Mouse (Mus musculus): ENCODE measurements around the gene Phf13. TPM values are rescaled to one million over a fixed set of nuclear protein-coding genes. Genes with fewer than 3 reads are reported as not detected.

Gene Phf13
- polyA plus RNA-seq, 1 experiment, result 10.1 TPM

GRCm38 (mm10) chr4:151957584-151958315, 38.3 kb downstream of the Phf13 start:
- H3K4me3 ChIP-seq (ENCODE audit: insufficient read depth, low read length), result no peak overlapping the region
- H3K27ac ChIP-seq (ENCODE audit: insufficient read depth, low read depth, low read length), result no peak overlapping the region
- TF ChIP-seq CTCF (IDR thresholded peaks at IDR 0.05; ENCODE audit: low read depth, low read length) (no peak), POLR2A (IDR thresholded peaks at IDR 0.05; ENCODE audit: borderline replicate concordance, low read depth, low read length) (no peak)
- peaks cover 13% of the 10 kb centered on the region for H3K4me1 ChIP-seq (ENCODE audit: control insufficient read depth, insufficient read depth, low read length)

GRCm38 (mm10) chr4:151955791-151956190, 40.3 kb downstream of the Phf13 start:
- Histone ChIP-seq H3K27ac (ENCODE audit: insufficient read depth, low read depth, low read length) (no peak overlapping the region), H3K4me1 (ENCODE audit: control insufficient read depth, insufficient read depth, low read length) (no peaks in the 10 kb centered on the region), H3K4me3 (ENCODE audit: insufficient read depth, low read length) (no peak overlapping the region)
- TF ChIP-seq POLR2A (IDR thresholded peaks at IDR 0.05; ENCODE audit: borderline replicate concordance, low read depth, low read length), result no peak

GRCm38 (mm10) chr4:151953209-151953608, 42.8 kb downstream of the Phf13 start:
- no peak overlapping the region for H3K4me3 ChIP-seq (ENCODE audit: insufficient read depth, low read length)
- H3K27ac ChIP-seq (ENCODE audit: insufficient read depth, low read depth, low read length), result no peak overlapping the region
- TF ChIP-seq POLR2A (IDR thresholded peaks at IDR 0.05; ENCODE audit: borderline replicate concordance, low read depth, low read length) (no peak), CTCF (IDR thresholded peaks at IDR 0.05; ENCODE audit: low read depth, low read length) (no peak)
- 0 out of 2 replicates have a peak, but pooled peaks cover 3% of the 10 kb centered on the region for H3K4me1 ChIP-seq (ENCODE audit: control insufficient read depth, insufficient read depth, low read length)

- no peak for TF ChIP-seq CTCF (IDR thresholded peaks at IDR 0.05; ENCODE audit: low read depth, low read length)
- TF ChIP-seq POLR2A (IDR thresholded peaks at IDR 0.05; ENCODE audit: borderline replicate concordance, low read depth, low read length), result no peak
- Histone ChIP-seq H3K27ac (ENCODE audit: insufficient read depth, low read depth, low read length) (no peak overlapping the region), H3K4me1 (ENCODE audit: control insufficient read depth, insufficient read depth, low read length) (peaks cover 15% of the 10 kb centered on the region), H3K4me3 (ENCODE audit: insufficient read depth, low read length) (no peak overlapping the region)
Observed at GRCm38 (mm10) chr4:151948497-151949471, 47.3 kb downstream of the Phf13 start.

GRCm38 (mm10) chr4:151946211-151946610, 49.8 kb downstream of the Phf13 start:
- H3K27ac ChIP-seq (ENCODE audit: insufficient read depth, low read depth, low read length), result no peak overlapping the region
- no peak overlapping the region for H3K4me3 ChIP-seq (ENCODE audit: insufficient read depth, low read length)
- TF ChIP-seq POLR2A (IDR thresholded peaks at IDR 0.05; ENCODE audit: borderline replicate concordance, low read depth, low read length) (no peak), CTCF (IDR thresholded peaks at IDR 0.05; ENCODE audit: low read depth, low read length) (no peak)
- peaks cover 17% of the 10 kb centered on the region for H3K4me1 ChIP-seq (ENCODE audit: control insufficient read depth, insufficient read depth, low read length)

Other genes with a start within 250 kb of the Phf13 start
- 26.3 and 40.7 TPM in 2 replicates for gene Camta1, start 134.4 kb downstream of the Phf13 start, polyA plus RNA-seq (2012; ENCODE audit: insufficient read depth, insufficient read length, missing spikeins)
- 42.0 and 43.3 TPM in 2 replicates for gene Dnajc11, start 62.6 kb downstream of the Phf13 start, polyA plus RNA-seq (2012; ENCODE audit: insufficient read depth, insufficient read length, missing spikeins)
- 29.8 and 33.7 TPM in 2 replicates for gene Thap3, start 7.3 kb downstream of the Phf13 start, polyA plus RNA-seq (2012; ENCODE audit: insufficient read depth, insufficient read length, missing spikeins)
- gene Klhl21, start 12.5 kb upstream of the Phf13 start, polyA plus RNA-seq (2012; ENCODE audit: insufficient read depth, insufficient read length, missing spikeins), result 11.7 and 13.3 TPM in 2 replicates
- 7.5 and 11.4 TPM in 2 replicates for gene Zbtb48, start 31.4 kb upstream of the Phf13 start, polyA plus RNA-seq (2012; ENCODE audit: insufficient read depth, insufficient read length, missing spikeins)
- gene Tas1r1, start 42.3 kb upstream of the Phf13 start, polyA plus RNA-seq (2012; ENCODE audit: insufficient read depth, insufficient read length, missing spikeins), result not detected in 2 replicates
- gene Nol9, start 43.1 kb upstream of the Phf13 start, polyA plus RNA-seq (2012; ENCODE audit: insufficient read depth, insufficient read length, missing spikeins), result 11.1 and 12.7 TPM in 2 replicates
- gene Plekhg5, start 76.2 kb upstream of the Phf13 start, polyA plus RNA-seq (2012; ENCODE audit: insufficient read depth, insufficient read length, missing spikeins), result 2.6 and 3.0 TPM in 2 replicates
- gene Tnfrsf25, start 119.7 kb upstream of the Phf13 start, polyA plus RNA-seq (2012; ENCODE audit: insufficient read depth, insufficient read length, missing spikeins), result not detected in 2 replicates
- 0.44 and 0.97 TPM in 2 replicates for gene Espn, start 156.1 kb upstream of the Phf13 start, polyA plus RNA-seq (2012; ENCODE audit: insufficient read depth, insufficient read length, missing spikeins)
- not detected in 2 replicates for gene Hes2, start 162.6 kb upstream of the Phf13 start, polyA plus RNA-seq (2012; ENCODE audit: insufficient read depth, insufficient read length, missing spikeins)
- 39.0 and 46.2 TPM in 2 replicates for gene Acot7, start 181.9 kb upstream of the Phf13 start, polyA plus RNA-seq (2012; ENCODE audit: insufficient read depth, insufficient read length, missing spikeins)

All from bone marrow macrophage, adult 2 months (primary cell).